Mouse (Mus musculus): ENCODE data around the gene Eno3.

The Eno3 gene

DNA sequence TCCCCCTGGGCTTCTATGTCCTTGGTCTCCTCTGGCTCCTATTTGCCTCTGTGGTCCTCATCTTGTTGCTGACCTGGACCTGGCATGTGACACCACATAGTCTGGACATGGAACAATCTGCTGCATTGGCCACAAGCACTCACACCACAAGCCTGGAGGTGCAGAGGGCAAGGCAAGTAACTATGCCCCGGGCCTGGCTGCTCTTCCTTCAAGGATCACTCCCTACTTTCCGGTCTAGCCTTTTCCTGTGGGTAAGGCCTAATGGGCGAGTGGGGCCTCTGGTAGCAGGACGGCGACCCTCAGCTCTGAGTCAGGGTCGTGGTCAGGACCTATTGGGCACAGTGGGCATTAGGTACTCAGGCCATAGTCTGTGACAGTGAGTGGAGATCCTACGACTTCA lies 15.8 kb upstream of the Eno3 start:
- in situ Hi-C loops (cut with MseI, MboI), result no loop called here

DNA sequence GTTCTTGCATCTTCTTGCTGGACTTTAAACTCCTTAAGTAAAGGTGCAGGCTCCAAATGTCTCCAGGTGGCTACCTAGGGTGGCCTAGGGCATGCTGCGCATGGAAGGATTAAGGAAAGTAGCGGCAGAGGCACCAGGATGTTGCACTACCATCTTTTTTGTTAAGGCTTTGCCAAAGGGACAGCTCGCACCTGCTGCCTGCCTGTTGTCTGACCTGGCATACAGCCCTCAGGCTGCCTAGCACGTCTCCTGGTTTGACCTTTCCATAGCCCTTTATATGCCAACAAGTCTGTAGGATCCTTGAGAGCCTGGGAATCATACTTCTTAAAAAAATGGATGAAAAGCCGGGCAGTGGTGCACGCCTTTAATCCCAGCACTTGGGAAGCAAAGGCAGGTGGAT lies 14.0 kb upstream of the Eno3 start:
- in situ Hi-C loops (cut with MseI, MboI), result no loop called here

DNA sequence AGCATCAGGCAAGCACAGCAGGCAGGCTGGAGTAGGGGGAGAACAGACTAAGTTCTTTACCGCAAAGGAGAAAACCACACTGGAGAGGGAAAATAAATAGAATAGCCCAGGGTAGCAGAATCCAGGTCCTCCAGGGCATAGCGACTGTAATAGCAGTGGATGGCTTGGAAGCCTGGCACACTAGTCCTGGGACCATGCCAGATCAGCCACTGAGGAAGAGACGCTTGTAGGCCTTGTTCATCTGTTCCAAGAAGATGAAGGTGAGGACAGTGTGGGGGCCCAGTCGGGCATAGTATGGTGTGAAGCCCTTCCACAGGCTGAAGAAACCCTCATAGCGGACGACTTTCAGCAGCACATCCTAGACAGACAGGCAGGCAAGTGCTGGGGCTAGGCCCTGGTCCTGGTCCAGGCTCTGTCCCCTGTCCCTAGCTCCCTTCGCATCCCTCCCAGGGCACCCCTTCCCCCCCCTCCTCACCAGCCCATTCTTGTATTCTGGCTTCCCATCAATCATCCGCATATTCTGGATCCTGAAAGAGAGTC lies 12.4 kb upstream of the Eno3 start:
- in situ Hi-C loops (cut with MseI, MboI), result no loop called here

DNA sequence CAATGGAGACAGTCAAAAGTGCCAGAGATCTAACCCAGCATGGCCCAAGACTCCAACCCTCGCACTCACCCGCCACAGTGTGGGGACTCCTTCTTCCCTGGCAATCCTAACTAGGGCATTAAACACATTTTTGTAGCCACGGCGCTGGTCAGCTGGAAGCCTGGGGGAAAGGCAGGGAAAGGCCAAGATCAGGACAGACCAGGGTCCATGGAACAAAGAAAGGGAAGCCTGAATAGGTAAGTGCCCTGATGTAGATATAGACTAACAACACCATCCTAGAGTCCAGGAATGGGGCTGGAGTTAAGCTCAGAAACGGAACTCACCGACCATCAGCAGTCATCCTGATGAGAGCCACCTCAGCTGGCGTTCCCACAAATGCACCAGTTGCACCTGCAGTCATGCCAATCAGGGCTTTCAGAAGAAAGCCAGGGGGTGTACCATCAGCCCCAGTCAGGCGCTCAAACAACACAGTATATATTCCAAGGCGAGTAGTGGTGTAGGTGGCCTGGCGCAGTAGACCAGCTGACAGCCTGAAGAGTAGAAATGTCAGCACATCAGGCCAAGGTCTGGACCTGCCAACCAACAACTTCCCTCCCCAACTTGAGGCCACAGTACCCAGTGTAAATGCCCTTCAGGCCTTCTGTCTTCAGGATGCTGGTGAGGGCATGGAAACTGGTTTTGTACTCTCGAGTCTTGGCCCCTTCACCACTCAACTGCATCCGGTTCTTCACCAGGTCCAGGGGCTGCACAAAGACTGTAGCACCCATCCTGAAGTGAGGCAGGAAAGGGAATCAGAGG lies 11.3 kb upstream of the Eno3 start:
- in situ Hi-C loops (cut with MseI, MboI), result no loop called here

DNA sequence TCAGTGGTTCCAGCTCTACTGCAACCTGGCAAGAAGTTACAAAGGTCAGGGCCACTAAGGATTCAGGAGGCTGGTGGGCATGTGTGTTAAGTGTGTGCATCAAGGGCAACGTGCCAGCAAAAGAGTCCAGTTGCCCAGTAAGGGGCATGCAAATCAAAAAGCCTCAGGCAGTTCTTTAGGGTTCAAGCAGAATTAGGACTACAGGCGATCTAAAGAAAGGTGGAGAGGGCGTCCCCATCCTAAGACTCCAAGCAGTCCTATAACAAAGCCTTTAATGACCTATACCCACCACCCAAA lies 10.8 kb upstream of the Eno3 start:
- in situ Hi-C loops (cut with MseI, MboI), result no loop called here

DNA sequence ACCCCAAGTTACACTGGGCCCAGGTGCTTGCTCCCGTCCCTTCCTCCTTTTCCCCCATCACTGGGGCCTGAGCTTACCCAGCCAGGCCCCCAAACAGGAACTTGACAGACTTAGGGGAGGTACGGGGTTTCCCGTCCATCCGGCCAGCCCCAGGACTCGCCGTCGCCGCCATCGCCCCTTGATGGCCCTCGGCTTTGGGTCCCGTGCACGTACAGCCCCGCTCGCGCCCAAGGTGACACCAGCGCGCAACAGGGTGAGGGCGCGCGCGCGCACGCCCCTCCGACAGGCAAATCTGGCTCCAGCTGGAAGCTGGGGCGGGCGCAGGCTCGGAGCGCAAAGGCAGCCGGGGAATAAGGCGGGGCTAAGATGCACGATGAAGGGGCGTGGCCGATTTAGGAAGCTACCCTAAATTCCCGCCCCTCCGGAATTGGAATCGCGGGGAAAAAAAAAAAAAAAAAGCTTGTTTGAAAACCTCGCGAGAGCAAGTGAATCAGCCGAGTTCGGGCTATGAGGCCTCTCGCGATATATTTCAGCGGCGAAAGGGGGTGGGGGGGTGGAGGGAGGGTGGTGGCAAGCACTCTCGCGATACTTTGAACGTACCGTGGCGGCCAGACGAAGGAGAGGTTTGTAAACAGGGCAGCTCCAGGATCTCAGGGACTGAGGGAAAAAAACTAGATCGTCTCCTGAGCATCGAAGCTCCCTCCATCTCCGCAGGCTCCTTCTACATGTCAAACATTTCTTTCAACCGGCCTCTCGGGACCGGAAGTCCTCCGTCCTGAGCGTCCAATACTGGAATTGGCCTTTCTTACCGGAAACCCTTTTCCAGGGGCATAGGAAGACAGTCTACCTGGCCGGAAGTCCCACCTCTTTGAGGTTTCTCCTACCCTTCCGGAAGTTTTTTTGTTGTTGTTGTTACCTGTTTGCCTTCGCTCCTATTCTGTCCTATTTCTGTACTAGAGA lies 10.0 kb upstream of the Eno3 start, which contains the start of the genes Rnf167 and Slc25a11:
Gene Rnf167, plus strand, starts transcription at position 545 of the 960 bp plus-strand sequence.
Gene Slc25a11, minus strand, starts transcription at position 789 of the 960 bp plus-strand sequence.
- in situ Hi-C loops (cut with MseI, MboI), result no loop called here

DNA sequence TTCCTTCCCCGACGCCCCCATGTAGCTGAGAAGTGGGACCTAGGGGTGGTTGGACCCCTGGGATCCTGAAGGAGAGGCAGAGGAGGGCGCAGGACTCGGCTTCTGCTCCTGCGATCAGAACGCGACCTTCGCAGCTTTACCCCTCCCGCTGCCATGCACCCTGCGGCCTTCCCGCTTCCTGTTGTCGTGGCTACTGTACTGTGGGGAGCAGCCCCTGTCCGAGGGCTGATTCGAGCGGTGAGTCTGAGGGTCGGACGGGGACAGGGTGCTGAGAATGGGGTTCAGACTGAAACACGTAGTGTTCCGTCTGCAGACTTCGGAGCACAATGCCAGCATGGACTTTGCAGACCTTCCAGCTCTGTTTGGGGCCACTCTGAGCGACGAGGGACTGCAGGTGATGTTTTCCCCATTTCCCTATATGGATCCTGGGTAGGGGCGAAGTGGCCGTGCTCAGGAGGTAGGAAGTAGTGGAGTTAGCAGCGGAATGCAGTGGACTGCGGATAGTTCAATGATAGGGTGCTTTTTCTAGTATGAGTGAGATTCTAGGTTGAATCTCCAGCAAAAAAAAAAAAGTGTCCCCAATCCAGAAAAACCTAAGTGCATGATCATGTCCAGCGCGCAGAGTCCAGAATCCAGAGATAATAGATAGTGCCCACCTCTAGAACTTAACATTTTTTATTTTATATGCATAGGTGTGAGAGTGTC lies 9.1 kb upstream of the Eno3 start:
- in situ Hi-C loops (cut with MseI, MboI), result no loop called here

DNA sequence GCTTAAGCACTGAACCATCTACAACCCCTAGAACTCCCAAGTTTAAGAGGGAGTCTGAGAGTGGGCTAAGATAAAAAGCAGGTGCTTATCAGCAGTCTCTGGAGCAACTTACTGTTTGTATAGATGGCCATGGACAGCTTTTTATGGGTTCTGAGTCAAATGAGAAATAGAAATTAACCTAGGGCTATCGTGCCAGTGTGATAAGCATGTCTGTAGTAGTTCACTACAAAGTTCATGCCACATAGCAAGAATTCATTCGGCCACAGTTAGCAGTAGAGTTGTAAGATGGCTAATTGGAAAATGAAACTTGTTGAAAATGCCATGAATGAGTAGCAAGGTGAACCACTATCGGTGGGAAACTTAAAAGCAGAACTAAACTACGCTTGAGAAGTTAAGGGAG lies 8.5 kb upstream of the Eno3 start:
- in situ Hi-C loops (cut with MseI, MboI), result no loop called here

DNA sequence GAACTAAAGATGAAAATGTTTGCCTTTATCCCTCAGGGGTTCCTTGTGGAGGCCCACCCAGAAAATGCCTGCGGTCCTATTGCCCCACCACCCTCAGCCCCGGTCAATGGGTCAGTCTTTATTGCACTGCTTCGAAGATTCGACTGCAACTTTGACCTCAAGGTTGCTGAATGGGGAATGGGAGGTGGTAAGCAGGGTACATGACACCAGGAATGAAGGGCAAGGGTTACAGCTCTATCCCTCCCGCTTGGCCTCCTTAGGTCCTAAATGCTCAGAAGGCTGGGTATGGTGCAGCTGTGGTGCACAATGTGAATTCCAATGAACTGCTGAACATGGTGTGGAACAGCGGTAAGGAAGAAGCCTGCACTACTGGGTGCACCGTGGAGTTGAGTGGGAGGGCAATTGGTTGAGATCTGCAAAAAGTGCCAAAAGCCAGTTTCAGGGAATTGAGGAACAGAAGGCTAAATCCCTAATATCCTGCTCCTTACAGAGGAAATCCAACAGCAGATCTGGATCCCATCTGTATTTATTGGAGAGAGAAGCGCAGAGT lies 7.7 kb upstream of the Eno3 start:
- in situ Hi-C loops (cut with MseI, MboI), result no loop called here

DNA sequence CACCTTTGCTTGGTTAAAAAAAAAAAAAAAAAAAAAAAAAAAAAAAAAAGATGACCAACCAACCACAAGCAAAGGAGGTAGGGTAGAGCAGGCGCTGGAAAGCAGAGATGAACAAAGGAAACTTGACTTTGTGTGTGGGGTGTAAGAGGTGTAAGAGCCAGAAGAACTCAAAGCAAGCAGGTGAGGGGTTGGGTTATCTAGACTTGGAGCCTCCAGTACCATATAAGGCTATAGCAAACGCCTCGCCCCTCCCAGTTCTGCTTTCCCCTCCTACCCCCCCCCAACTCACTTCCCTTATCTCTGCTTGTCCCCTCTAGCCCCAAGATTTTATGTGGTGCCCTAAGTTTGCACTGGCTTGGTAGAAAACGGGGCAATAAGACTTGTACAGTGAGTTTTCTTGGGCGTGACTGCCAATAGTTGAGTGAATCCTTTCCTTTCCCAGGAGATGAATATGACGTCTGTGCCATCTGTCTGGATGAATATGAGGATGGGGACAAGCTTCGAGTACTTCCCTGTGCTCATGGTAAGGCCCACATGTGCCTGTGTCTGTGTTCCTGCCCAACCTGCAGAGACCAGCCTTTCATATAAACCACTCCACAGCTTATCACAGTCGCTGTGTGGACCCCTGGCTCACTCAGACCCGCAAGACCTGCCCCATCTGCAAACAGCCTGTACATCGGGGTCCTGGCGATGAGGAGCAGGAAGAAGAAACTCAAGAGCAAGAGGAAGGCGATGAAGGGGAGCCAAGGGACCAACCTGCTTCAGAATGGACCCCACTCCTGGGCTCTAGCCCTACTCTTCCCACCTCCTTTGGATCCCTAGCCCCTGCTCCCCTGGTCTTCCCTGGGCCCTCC lies 6.5 kb upstream of the Eno3 start:
- in situ Hi-C loops (cut with MseI, MboI), result no loop called here

DNA sequence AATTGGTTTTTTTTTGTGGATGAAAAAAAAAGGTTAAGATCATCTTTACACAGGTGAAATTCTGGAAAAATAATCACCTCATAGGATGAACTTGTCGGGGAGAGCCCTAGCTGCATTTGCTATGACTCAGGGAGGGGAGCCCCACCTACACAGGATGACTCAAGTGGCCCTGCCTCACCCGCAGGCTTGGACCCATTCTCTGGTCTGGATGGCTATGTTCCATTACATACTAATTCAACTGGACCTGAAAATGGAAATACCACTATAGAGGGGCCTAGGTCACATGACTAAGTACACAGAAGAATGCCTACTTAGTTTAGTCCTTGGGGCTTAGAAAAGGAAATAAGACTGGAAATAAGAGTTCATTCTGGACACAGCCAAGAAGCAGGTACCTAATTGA lies 5.6 kb upstream of the Eno3 start:
- in situ Hi-C loops (cut with MseI, MboI), result no loop called here

DNA sequence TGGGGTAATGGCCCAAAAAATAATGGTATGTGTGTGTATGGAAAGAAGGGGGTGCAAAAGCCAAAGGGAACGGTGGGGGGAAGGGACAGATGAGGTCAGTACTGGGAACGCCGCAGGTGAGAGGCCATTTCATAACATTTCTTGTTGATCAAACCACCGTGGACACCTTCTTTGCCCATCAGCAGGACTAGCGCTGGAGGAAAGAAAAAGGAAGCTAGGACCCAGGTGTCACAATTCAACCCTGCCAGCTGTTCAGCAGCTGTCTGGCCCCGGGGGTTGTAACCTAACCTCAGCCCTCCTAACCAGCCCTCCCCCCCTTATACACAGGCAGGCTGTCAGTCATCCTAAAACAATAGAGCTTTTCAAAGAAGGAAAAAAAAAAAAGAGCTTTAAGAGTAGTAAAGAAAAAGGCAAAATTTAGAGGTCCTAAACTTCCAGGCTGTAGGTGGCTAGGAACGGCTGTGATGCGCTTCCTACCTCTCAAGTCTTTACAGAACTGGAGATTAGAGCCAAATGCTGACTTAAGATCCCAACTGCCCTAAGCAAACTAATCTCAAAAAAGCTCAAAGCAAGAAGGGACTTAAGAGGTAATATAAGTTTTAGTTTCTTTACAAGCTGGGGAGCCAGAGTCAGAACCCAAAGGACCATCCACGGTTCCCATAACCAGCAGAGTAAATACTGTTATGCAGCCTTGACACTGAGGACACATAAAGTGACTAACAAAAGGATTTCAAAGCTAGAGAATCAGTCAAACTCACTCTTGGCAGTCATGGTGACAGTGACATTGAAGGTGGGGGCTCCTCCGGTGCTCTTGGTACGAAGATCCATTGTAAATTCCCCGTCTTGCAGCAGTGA lies 4.7 kb upstream of the Eno3 start:
- in situ Hi-C loops (cut with MseI, MboI), result no loop called here

DNA sequence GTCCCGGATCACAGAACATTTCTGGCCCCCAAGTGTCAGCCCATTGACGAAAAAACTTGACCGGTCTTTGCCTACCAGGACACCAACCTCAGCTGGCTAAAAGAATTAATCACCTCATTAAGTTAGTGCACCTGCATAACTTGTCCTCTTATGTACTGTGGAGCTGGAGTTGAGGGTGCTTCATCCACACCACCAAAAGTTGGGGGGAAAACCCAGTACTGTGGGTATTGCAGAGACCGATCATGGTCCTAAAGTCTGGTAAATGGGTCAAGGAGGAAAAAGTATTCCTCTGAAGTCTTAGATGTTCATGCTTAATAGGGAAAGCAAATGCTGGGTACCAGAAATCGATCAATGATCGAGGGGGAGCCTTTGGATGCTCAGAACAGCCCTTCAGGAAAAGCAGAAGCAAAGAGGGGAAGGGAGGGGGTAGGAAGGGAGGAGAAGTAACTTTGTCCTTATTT lies 4.1 kb upstream of the Eno3 start:
- in situ Hi-C loops (cut with MseI, MboI), result no loop called here

DNA sequence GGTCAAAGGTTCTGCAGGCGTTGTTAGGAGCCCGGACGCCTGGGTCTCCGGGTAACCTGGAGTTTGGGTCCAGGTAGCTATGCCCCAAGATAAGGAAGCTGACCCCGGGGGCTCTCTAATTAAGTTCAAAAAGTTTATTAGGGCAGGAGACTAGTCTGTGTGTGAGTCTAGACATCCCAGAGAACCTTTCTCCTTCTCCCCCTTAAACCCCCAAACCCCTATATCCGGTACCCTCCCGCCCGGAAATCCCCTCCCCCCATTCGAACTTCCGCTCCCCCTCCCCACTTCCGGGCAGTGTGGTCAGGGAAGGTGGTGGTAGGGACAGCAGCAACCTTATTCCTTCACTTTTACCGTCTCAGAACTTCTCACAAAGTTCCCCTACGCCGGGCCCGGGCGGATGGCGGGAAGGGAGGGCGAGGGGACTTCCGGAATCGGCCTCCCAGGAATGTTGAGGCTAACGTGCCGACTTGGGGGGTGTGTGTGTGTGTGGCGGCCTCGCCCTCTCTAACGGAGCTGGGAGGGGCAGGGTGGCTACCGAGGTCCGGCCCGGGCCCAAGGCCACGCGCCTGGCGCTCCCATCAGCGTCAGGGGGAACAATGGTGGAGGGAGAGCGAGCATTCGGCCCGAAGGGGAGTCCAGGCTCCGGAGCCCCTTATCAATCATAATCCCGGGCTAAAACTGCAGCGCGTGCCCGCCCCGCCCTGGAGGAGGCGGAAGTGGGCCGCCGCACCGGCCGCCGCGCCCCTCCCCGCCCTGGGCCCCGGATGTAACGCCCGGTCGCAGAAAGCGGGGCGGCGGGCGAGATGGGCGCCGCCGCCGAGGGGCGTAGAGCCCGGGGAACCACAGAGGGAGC lies 3.4 kb upstream of the Eno3 start:
- in situ Hi-C loops (cut with MseI, MboI), result no loop called here

DNA sequence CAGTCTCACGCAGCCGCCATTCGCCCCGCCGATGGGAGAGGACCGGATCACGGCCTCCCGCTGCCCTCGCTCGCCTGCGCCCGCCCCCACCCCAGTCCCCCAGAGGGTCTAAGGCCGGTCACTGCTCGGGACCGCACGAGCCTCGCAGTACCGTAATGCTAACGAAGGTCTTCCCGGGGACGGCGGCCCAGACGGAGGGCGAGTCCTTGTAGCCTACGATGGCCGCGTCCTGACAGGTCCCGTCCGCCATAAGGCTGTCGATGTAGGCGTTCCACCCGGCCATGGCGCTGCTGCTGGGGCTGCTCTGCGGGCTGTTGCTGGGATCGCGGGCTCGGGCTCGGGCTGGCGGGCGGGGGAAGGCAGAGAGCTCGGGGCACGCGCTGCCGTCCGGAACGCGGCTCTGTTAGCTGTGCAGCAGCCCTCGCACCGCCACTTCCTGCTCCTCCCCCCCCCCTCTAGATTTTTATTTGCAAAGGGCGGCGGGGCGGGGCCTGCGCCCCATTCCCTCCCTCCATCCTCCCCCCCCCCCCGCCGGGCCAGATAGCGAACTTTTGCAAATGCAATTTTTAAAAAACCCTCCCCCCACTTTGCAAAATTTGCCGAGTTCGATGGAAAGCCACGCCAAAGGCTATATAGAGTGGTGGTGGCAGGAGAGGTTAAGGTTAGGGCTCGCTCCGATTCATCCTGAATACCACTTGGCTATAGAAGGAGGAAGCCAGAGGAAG lies 2.6 kb upstream of the Eno3 start, which contains the start of gene Pfn1:
Gene Pfn1, minus strand, starts transcription at position 447 of the 725 bp plus-strand sequence.
- in situ Hi-C loops (cut with MseI, MboI), result no loop called here

DNA sequence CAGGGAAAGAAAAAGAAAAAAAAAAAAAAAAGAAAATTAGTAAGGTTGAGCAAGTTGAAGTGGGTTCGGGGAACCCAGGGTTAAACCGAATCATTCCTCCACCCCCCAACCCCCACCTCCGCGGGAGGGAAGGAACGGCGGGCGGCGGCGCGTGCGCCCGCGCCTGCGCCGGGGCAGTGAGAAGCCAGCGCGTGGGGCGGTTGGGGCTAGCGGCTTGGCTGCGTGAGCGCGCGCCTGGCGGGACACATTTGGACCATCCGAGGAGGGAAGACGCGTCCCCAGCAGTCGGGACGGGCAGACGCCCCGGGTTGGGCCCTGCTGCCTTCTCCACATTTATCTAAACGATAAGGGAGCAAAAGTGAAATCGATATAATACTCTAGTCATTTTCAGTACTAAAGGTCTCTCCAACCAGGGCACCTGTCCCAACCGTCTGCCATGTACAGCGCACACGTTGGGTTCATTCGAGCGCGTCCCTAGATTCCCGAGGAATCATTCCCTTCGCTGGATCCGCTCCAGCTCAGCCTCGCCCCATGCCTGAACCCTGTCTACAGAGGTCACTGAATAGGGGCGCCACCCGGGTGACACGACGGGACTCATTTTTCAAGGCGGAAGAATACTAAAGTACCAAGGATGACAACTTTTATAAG lies 2.0 kb upstream of the Eno3 start:
- in situ Hi-C loops (cut with MseI, MboI), result no loop called here
